Mouse (Mus musculus): ENCODE data around the gene Pcdh15.

- TF ChIP-seq CTCF (conservative IDR thresholded peaks at IDR 0.05; ENCODE audit: low read length) (no peak), POU5F1 (IDR thresholded peaks at IDR 0.05; ENCODE audit: borderline replicate concordance, low read length) (no peak)
Observed at GRCm38 (mm10) chr10:74181921-74182320, 1082.8 kb downstream of the Pcdh15 start.
